Mouse (Mus musculus) limb, embryonic 11.5 days (tissue): ENCODE data around the gene Gcg. TPM values are rescaled to one million over a fixed set of nuclear protein-coding genes. Genes with fewer than 3 reads are reported as not detected.

Experiments
- ATAC-seq: fragments of 200-750 bp; cut with Nextera tagmentation; 2 replicates; pipeline ENCODE4 v1.8.0; 2017; ENCODE audit warnings: low read depth; ENCODE audit not compliant: insufficient number of reproducible peaks, low FRiP score, low TSS enrichment
- DNase-seq: peaks from one replicate; pipeline ENCODE4 v3.0.0-alpha.2; 2015; ENCODE audit warnings: low spot score
- H3K27ac ChIP-seq: fragments of 300-500 bp; sonication (generic); replicated peaks from 2 replicates; pipeline ENCODE4 v1.5.1; 2014; ENCODE audit warnings: low read depth, mild to moderate bottlenecking, low read length
- H3K27me3 ChIP-seq: fragments of 300-500 bp; sonication (generic); 2 replicates; pipeline ENCODE4 v1.6.1; 2014; ENCODE audit warnings: mild to moderate bottlenecking, low read length, mixed read lengths; ENCODE audit not compliant: control insufficient read depth, insufficient read depth
- H3K36me3 ChIP-seq: fragments of 300-500 bp; sonication (generic); 2 replicates; pipeline ENCODE4 v1.6.1; 2014; ENCODE audit warnings: mild to moderate bottlenecking, low read length, moderate library complexity, mixed read lengths; ENCODE audit not compliant: control insufficient read depth, insufficient read depth
- H3K4me1 ChIP-seq: fragments of 300-500 bp; sonication (generic); 2 replicates; pipeline ENCODE4 v1.6.1; 2014; ENCODE audit warnings: low read length, mixed read lengths; ENCODE audit not compliant: control insufficient read depth, insufficient read depth
- H3K4me2 ChIP-seq: fragments of 300-500 bp; sonication (generic); 2 replicates; pipeline ENCODE4 v1.6.1; 2014; ENCODE audit warnings: low read depth, mild to moderate bottlenecking, moderate library complexity; ENCODE audit not compliant: severe bottlenecking
- H3K4me3 ChIP-seq: fragments of 300-500 bp; sonication (generic); 2 replicates; pipeline ENCODE4 v1.5.1; 2014; ENCODE audit warnings: low read depth, low read length
- H3K9ac ChIP-seq: fragments of 300-500 bp; sonication (generic); 2 replicates; pipeline ENCODE4 v1.6.1; 2014; ENCODE audit warnings: mild to moderate bottlenecking, low read length
- H3K9me3 ChIP-seq: fragments of 300-500 bp; sonication (generic); 2 replicates; pipeline ENCODE4 v1.6.1; 2016; ENCODE audit warnings: low read length; ENCODE audit not compliant: control insufficient read depth
- WGBS: fragments of 180-500 bp; shearing (Covaris S2); extraction: QIAGEN DNeasy Blood & Tissue Kit; methylation state at CpG from one replicate; pipeline ENCODE4 v1.1.7; 2014; 5-methylcytosine and 5-hydroxymethylcytosine counted together
- polyA plus RNA-seq: library from polyadenylated mRNA; unstranded; fragments of >200 nt; fragmentation: Nextera tagmentation; extraction: Ambion mirVana; gene quantifications from 2 replicates; pipeline ENCODE4 v1.2.1, GENCODE M21; 2014

Gene Gcg
- polyA plus RNA-seq, 1 experiment from 2014 or later = 0.27 TPM

DNA sequence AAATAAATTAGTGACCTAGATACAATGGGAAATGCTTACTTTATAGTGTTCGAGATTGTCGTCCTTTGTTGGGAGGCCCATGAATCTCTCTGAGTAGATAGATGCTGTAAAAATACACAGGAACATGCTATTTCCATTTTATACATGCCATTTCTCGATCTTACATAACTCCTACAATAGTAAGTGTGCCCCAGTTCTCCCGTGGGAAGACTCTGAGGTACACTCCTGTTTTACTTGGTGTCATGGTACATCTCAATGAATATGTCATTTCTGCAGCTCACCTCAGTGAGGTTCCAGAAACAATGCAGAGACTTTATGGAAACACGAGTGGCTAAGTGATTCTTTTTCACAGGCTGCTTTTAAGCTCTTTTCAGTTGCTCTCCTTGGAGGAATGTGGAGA, 19.9 kb upstream of the Gcg start:
- no peak overlapping the region for H3K4me3 ChIP-seq
- ATAC-seq = no peak
- no peak overlapping the region for H3K27ac ChIP-seq
- no peak for DNase-seq
- H3K27me3 ChIP-seq = no peaks in the 10 kb centered on the region
- 82% methylated on average over 5 of the region's 5 CpGs for WGBS
- no peak overlapping the region for H3K9ac ChIP-seq
- no peaks in the 10 kb centered on the region for H3K9me3 ChIP-seq
- no peaks in the 10 kb centered on the region for H3K4me1 ChIP-seq
- H3K4me2 ChIP-seq = no peak overlapping the region
- no peaks in the 10 kb centered on the region for H3K36me3 ChIP-seq

- H3K36me3 ChIP-seq = no peaks in the 10 kb centered on the region
- H3K27ac ChIP-seq = no peak overlapping the region
- no peak overlapping the region for H3K9ac ChIP-seq
- ATAC-seq (no peak), DNase-seq (no peak)
- no peaks in the 10 kb centered on the region for H3K4me1 ChIP-seq
- no peaks in the 10 kb centered on the region for H3K9me3 ChIP-seq
- WGBS = 86% methylated on average over 4 of the region's 4 CpGs
- H3K27me3 ChIP-seq = no peaks in the 10 kb centered on the region
- no peak overlapping the region for H3K4me2 ChIP-seq
- H3K4me3 ChIP-seq = no peak overlapping the region
Measured at GRCm38 (mm10) chr2:62502516-62502915, 19.1 kb upstream of the Gcg start.

GRCm38 (mm10) chr2:62498821-62499220, 15.4 kb upstream of the Gcg start:
- no peaks in the 10 kb centered on the region for H3K9me3 ChIP-seq
- no peaks in the 10 kb centered on the region for H3K4me1 ChIP-seq
- DNase-seq (no peak), ATAC-seq (no peak)
- no peak overlapping the region for H3K4me2 ChIP-seq
- no peak overlapping the region for H3K4me3 ChIP-seq
- no peaks in the 10 kb centered on the region for H3K36me3 ChIP-seq
- no peak overlapping the region for H3K9ac ChIP-seq
- no peaks in the 10 kb centered on the region for H3K27me3 ChIP-seq
- WGBS = 94% methylated on average over 5 of the region's 5 CpGs
- no peak overlapping the region for H3K27ac ChIP-seq

GRCm38 (mm10) chr2:62498086-62498485, 14.6 kb upstream of the Gcg start:
- Histone ChIP-seq H3K9me3 (no peaks in the 10 kb centered on the region), H3K36me3 (no peaks in the 10 kb centered on the region), H3K27ac (no peak overlapping the region), H3K4me1 (no peaks in the 10 kb centered on the region), H3K4me3 (no peak overlapping the region), H3K27me3 (no peaks in the 10 kb centered on the region), H3K9ac (no peak overlapping the region), H3K4me2 (no peak overlapping the region)
- ATAC-seq (no peak), DNase-seq (no peak)
- 85% methylated on average over 4 of the region's 4 CpGs for WGBS

DNA sequence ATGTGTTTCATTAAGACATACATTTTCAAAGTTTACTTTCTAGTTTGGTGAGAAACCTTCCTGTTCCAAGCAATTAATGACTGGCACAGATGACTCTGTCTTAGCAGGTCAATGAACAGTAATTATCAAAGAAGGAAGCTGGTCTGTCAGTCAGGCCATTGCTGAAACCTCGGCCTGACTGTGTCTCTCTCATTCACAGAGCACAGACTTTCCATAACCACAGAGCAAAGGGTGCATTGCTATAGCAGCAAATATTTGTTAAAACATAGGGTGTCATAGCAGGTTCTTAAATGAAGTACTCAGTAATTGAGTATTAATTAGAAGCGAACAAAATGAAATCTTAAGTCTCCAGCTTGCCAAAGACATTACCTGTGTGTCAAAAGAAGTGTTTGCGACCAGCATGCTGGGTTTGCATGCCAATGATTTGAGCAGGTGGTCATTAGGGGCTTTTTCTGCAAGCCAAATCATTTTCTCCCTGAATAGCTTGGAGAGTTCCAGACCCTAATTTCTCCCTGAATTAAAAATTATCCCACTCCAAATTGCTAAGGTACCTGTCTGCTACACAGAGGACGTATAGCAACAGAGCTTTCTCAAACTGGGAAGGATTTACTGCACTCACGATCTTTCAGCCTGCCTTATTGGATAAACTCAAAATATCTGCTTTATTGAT, 14.0 kb upstream of the Gcg start:
- no peak overlapping the region for H3K9ac ChIP-seq
- no peaks in the 10 kb centered on the region for H3K9me3 ChIP-seq
- no peak overlapping the region for H3K4me3 ChIP-seq
- no peak overlapping the region for H3K27ac ChIP-seq
- H3K4me2 ChIP-seq = no peak overlapping the region
- H3K36me3 ChIP-seq = no peaks in the 10 kb centered on the region
- 70% methylated on average over 5 of the region's 5 CpGs for WGBS
- ATAC-seq (no peak), DNase-seq (no peak)
- H3K4me1 ChIP-seq = no peaks in the 10 kb centered on the region
- no peaks in the 10 kb centered on the region for H3K27me3 ChIP-seq

DNA sequence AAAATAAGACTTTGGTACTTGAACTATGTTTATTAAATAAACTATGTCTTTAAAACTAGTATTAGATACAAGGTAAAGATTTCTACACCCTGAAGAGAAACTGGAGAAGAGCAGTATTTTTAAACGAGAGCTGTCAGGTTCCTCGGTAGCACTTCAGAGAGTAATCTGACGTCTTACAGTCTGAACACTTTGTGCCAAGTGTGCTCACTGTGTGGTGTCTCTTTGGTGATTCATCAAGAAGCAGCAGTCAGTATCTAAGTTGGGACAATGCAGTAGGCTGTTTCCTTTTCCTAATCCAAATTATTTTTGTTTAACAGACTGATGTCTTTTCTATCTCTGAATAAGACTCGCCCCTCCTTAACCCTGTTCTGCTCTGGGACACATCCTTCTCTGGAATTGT, 12.0 kb upstream of the Gcg start:
- H3K27ac ChIP-seq = no peak overlapping the region
- no peaks in the 10 kb centered on the region for H3K36me3 ChIP-seq
- no peak for DNase-seq
- H3K9me3 ChIP-seq = no peaks in the 10 kb centered on the region
- H3K27me3 ChIP-seq = no peaks in the 10 kb centered on the region
- no peaks in the 10 kb centered on the region for H3K4me1 ChIP-seq
- no peak overlapping the region for H3K4me3 ChIP-seq
- ATAC-seq = no peak
- WGBS = 83% methylated on average over 4 of the region's 4 CpGs
- H3K4me2 ChIP-seq = no peak overlapping the region
- H3K9ac ChIP-seq = no peak overlapping the region

- 92% methylated on average over 6 of the region's 6 CpGs for WGBS
Measured at GRCm38 (mm10) chr2:62489832-62490231, 6.4 kb upstream of the Gcg start.

DNA sequence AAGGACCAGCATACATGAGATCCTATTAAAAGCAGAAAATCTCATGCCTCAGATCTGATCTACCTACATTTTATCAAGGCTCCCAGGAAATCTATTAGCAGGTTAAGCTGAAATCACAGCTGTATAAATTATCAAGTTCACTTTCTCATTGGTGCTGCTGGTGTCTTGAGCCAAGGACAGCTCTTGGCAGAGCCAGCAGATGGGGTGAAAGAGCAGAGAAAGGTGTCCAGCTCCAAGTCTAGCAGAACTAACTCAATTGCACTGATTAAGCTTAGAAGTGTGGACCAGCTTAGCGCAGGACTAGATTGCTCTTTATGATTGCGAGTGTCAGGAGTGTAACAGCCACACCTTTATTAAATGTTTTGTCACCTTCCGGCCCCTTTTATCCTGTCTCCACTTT, 1.5 kb upstream of the Gcg start:
- Histone ChIP-seq H3K4me3 (no peak overlapping the region), H3K27ac (no peak overlapping the region), H3K36me3 (no peaks in the 10 kb centered on the region), H3K27me3 (no peaks in the 10 kb centered on the region), H3K4me2 (no peak overlapping the region), H3K4me1 (no peaks in the 10 kb centered on the region), H3K9ac (no peak overlapping the region), H3K9me3 (no peaks in the 10 kb centered on the region)
- ATAC-seq (no peak), DNase-seq (no peak)
- WGBS = 89% methylated on average over 3 of the region's 3 CpGs

More at GRCm38 (mm10) chr2:62489832-62490231, 6.4 kb upstream of the Gcg start:
- Histone ChIP-seq H3K9me3 (no peaks in the 10 kb centered on the region), H3K9ac (no peak overlapping the region), H3K27ac (no peak overlapping the region), H3K36me3 (no peaks in the 10 kb centered on the region), H3K27me3 (no peaks in the 10 kb centered on the region), H3K4me2 (no peak overlapping the region), H3K4me3 (no peak overlapping the region), H3K4me1 (no peaks in the 10 kb centered on the region)
- ATAC-seq (no peak), DNase-seq (no peak)
